Mouse (Mus musculus) thymus, adult 2 months (tissue): ENCODE data around the gene Zfp385a.

ENCODE experiments used
- CTCF ChIP-seq: fragments of 200-500 bp; IDR thresholded peaks from 2 replicates; pipeline ENCODE4 v1.5.1; 2012; ENCODE audit warnings: mild to moderate bottlenecking, control low read depth, low read length, moderate library complexity, borderline replicate concordance; ENCODE audit not compliant: control insufficient read depth, poor library complexity, insufficient read depth; ENCODE audit errors: extremely low read depth
- POLR2A ChIP-seq: fragments of 200-500 bp; IDR thresholded peaks from 2 replicates; pipeline ENCODE4 v1.6.1; 2012; ENCODE audit warnings: mild to moderate bottlenecking, low read length, control low read depth, moderate library complexity; ENCODE audit not compliant: control insufficient read depth, poor library complexity, insufficient read depth; ENCODE audit errors: extremely low read depth

GRCm38 (mm10) chr15:103354690-103355089 is 14.8 kb upstream of the Zfp385a start:
- TF ChIP-seq CTCF (no peak), POLR2A (no peak)
